Mouse (Mus musculus) adrenal gland, postnatal 4 days (tissue): ENCODE data around the gene Alg9. TPM values are rescaled to one million over a fixed set of nuclear protein-coding genes. Genes with fewer than 3 reads are reported as not detected.

Experiments used
- DNase-seq, 2 experiments: peaks; one replicate each; pipeline ENCODE4 v3.0.0; 2021 to 2022; ENCODE audit warnings: low spot score in 2 of 2, mixed read lengths in 2 of 2
- long read RNA-seq, 2 experiments: library from polyadenylated mRNA; stranded (forward); transcript quantifications; one replicate each; pipeline ENCODE4 v2.0.0; 2021
- total RNA-seq, 2 experiments: library from RNA; stranded (reverse); gene quantifications; 2 replicates each; pipeline ENCODE4 v1.2.3; 2021

Alg9 gene
- total RNA-seq: 10 to 100 TPM; 21.4 to 22.5 TPM
- long read RNA-seq, experiment 1, transcript Alg9-201 (15 exons, 2,873 nt): major isoform, 9 of 15 reads
- long read RNA-seq, experiment 1, partial matches to known transcripts: 2 of 15 reads
- long read RNA-seq, experiment 1, other reads (novel, unspliced or antisense): 4 of 15 reads
- long read RNA-seq, experiment 2, transcript Alg9-201 (15 exons, 2,873 nt): major isoform, 17 of 33 reads
- long read RNA-seq, experiment 2, partial matches to known transcripts: 2 of 33 reads
- long read RNA-seq, experiment 2, other reads (novel, unspliced or antisense): 9 of 33 reads

- DNase-seq: peak; percentile 75 to 83
Observed at GRCm38 (mm10) chr9:50774991-50775612, at the start of gene Alg9, which contains the start of gene 1110032A03Rik. TSS of gene Alg9 (plus strand) at chr9:50775019. TSS of gene 1110032A03Rik (minus strand) at chr9:50775520.

GRCm38 (mm10) chr9:50725921-50726590, 48.8 kb upstream of the Alg9 start:
- DNase-seq: no peak

GRCm38 (mm10) chr9:50727171-50727924, 47.5 kb upstream of the Alg9 start:
- no peak for DNase-seq

- DNase-seq: peak in 1 of 2 experiments; percentile 37
Observed at GRCm38 (mm10) chr9:50727925-50728651, 46.7 kb upstream of the Alg9 start.

GRCm38 (mm10) chr9:50729600-50729999, 45.2 kb upstream of the Alg9 start:
- no peak for DNase-seq

- no peak for DNase-seq
Observed at GRCm38 (mm10) chr9:50732560-50732959, 42.3 kb upstream of the Alg9 start.

GRCm38 (mm10) chr9:50734989-50735388, 39.8 kb upstream of the Alg9 start:
- DNase-seq: no peak

- peak; percentile 90 to 94 for DNase-seq
Observed at GRCm38 (mm10) chr9:50738914-50739870, 35.6 kb upstream of the Alg9 start, which contains the start of gene Dixdc1. TSS of gene Dixdc1 (minus strand) at chr9:50739517.

GRCm38 (mm10) chr9:50740867-50741784, 33.7 kb upstream of the Alg9 start:
- no peak for DNase-seq

- DNase-seq: no peak
Observed at GRCm38 (mm10) chr9:50742261-50742660, 32.6 kb upstream of the Alg9 start.

- DNase-seq: no peak
Observed at GRCm38 (mm10) chr9:50742744-50743143, 32.1 kb upstream of the Alg9 start.

GRCm38 (mm10) chr9:50745806-50746205, 29.0 kb upstream of the Alg9 start:
- no peak for DNase-seq

- DNase-seq: no peak
Observed at GRCm38 (mm10) chr9:50746214-50746677, 28.6 kb upstream of the Alg9 start, which contains the start of gene 2310030G06Rik. TSS of gene 2310030G06Rik (minus strand) at chr9:50746536.

- DNase-seq: no peak
Observed at GRCm38 (mm10) chr9:50750706-50751105, 24.1 kb upstream of the Alg9 start.

- DNase-seq: no peak
Observed at GRCm38 (mm10) chr9:50751323-50751722, 23.5 kb upstream of the Alg9 start, which contains the start of gene Cryab. TSS of gene Cryab (plus strand) at chr9:50751325.

- DNase-seq: no peak
Observed at GRCm38 (mm10) chr9:50752054-50752602, 22.7 kb upstream of the Alg9 start, which contains the start of gene Hspb2. TSS of gene Hspb2 (minus strand) at chr9:50752354.

GRCm38 (mm10) chr9:50752784-50753615, 21.8 kb upstream of the Alg9 start:
- DNase-seq: no peak
